Mouse (Mus musculus): ENCODE measurements around the gene Hdac4.

DNA sequence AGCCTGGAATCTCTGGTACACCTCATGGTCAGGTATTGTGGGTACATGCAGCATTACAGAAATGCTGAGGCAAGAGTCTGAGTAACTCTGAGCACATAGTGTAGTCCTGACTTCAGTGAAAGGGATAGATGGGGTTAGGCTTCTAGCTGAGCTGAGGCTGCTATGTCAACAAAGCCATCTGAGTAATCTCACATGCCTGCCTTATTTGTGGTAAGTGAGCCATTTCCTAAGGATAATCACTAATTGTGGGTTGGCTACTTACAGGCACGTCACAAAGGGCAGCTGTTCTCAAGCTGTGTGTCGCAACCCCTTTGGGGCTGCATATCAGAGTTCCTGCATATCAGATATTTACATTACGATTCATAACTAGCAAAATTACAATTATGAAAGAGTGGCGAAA lies 239.3 kb downstream of the Hdac4 start:
- no peak for TF ChIP-seq CTCF (IDR thresholded peaks at IDR 0.05; ENCODE audit: low read depth)
- TF ChIP-seq EP300 (IDR thresholded peaks at IDR 0.05; ENCODE audit: low read depth): no peak

All from liver, postnatal 0 days (tissue).